Comparison of ENCODE assay signal across 24 mouse cellular contexts in the genomic region with DNA sequence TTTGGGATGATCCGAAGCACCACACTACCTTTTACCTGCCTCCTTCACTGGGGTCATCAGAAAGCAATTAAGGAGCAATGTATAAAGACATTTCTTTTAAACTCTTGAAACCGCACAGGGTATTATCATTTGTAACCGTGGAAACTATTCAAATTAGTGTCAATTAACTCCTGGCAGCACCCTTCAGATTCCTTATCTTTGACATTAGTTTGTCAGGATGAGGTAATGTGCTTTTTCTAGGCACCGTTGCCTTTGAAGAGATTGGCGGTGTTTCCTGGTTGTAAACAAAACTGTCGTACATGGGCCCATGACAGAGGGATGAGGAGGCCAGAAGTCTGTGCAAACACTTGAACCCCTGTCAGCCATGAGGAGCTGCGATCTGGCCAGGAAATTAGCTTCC.
A peak's percentile ranks its signal among the peaks of the same experiment; 100 is the strongest.
DNase-seq lines count a peak whose midpoint lies in the region; ATAC-seq lines count a peak whose summit lies in the region.
"Had no signal": no experiment of that assay in that cellular context is flagged by ENCODE, and none has a peak within 500 bp of the region (broad histone marks: within the 10 kb centered on the region; RNA-seq: fewer than 3 reads in every experiment).

No protein-coding gene starts in this region.

- peak; percentile 43; the same call in 1 of the 2 replicates for ATAC-seq in intestine, embryonic 14.5 days (replicated peaks; ENCODE audit: low FRiP score, low TSS enrichment, low read depth)
- ATAC-seq in intestine, embryonic 15.5 days: no peak
- ATAC-seq in embryonic facial prominence, embryonic 14.5 days (ENCODE audit: low read depth): no peak
- 0 out of 2 replicates have a peak, but pooled peaks have one; percentile 6 for ATAC-seq in megakaryocyte progenitor cell, adult 5-6 weeks (replicated peaks; ENCODE audit: poor library complexity)
- ATAC-seq: CD4-positive, CD25-positive, alpha-beta regulatory T cell, adult 4 months; hindbrain, embryonic 16.5 days; intestine, postnatal 0 days; midbrain, embryonic 16.5 days; Patski had no signal

- no peak for DNase-seq in heart, embryonic 10.5 days (ENCODE audit: low spot score)
- DNase-seq in heart, postnatal 4 days: no peak
- no peak for DNase-seq in intestine, embryonic 14.5 days (ENCODE audit: low spot score)
- no peak for DNase-seq in embryonic facial prominence, embryonic 14.5 days (ENCODE audit: low spot score)
- DNase-seq in gastrocnemius, postnatal 10 days: no peak
- DNase-seq: cerebellum, postnatal 10 days; gastrocnemius, adult 2 months; kidney, postnatal 25 days; layer of hippocampus, postnatal 36 days; retina, postnatal 1 day had no signal

- no peak overlapping the region for H3K4me3 ChIP-seq in heart, embryonic 10.5 days
- no peak overlapping the region for H3K4me3 ChIP-seq in intestine, embryonic 14.5 days (ENCODE audit: low read depth, low read length)
- H3K4me3 ChIP-seq in intestine, embryonic 15.5 days (replicated peaks): no peak overlapping the region
- H3K4me3 ChIP-seq in embryonic facial prominence, embryonic 14.5 days (ENCODE audit: low read depth, low read length): no peak overlapping the region
- H3K4me3 ChIP-seq: erythroblast, embryonic 14.5 days; forebrain, embryonic 12.5 days; gastrocnemius, adult 2 months; layer of hippocampus, adult 2 months; lung, embryonic 15.5 days; myocyte; neural tube, embryonic 13.5 days had no signal

- H3K9me3 ChIP-seq in heart, embryonic 10.5 days: no peaks in the 10 kb centered on the region
- H3K9me3 ChIP-seq in intestine, embryonic 14.5 days (ENCODE audit: control insufficient read depth, low read length): no peaks in the 10 kb centered on the region
- H3K9me3 ChIP-seq in intestine, embryonic 15.5 days: no peaks in the 10 kb centered on the region
- no peaks in the 10 kb centered on the region for H3K9me3 ChIP-seq in embryonic facial prominence, embryonic 14.5 days (ENCODE audit: control insufficient read depth, low read length)
- H3K9me3 ChIP-seq: forebrain, embryonic 12.5 days; lung, embryonic 15.5 days; neural tube, embryonic 13.5 days had no signal

- peaks cover 55% of the 10 kb centered on the region for H3K4me1 ChIP-seq in heart, embryonic 10.5 days
- peaks cover 14% of the 10 kb centered on the region for H3K4me1 ChIP-seq in intestine, embryonic 14.5 days (replicated peaks; ENCODE audit: control insufficient read depth, insufficient read depth, low read length)
- H3K4me1 ChIP-seq in intestine, embryonic 15.5 days (replicated peaks): 0 out of 2 replicates have a peak, but pooled peaks cover 5% of the 10 kb centered on the region
- peaks cover 18% of the 10 kb centered on the region for H3K4me1 ChIP-seq in embryonic facial prominence, embryonic 14.5 days (ENCODE audit: control insufficient read depth, insufficient read depth, low read length)

- WGBS in heart, embryonic 10.5 days: 27% methylated on average over 7 of the region's 7 CpGs
- 26% methylated on average over 7 of the region's 7 CpGs for WGBS in intestine, embryonic 14.5 days
- WGBS in intestine, embryonic 15.5 days: 30% methylated on average over 7 of the region's 7 CpGs
- 36% methylated on average over 7 of the region's 7 CpGs for WGBS in embryonic facial prominence, embryonic 14.5 days

- no peak overlapping the region for H3K4me2 ChIP-seq in intestine, embryonic 14.5 days (ENCODE audit: low read length)
- no peak overlapping the region for H3K4me2 ChIP-seq in intestine, embryonic 15.5 days (replicated peaks)
- H3K4me2 ChIP-seq in embryonic facial prominence, embryonic 14.5 days (ENCODE audit: low read depth, low read length): no peak overlapping the region
- H3K4me2 ChIP-seq: forebrain, embryonic 12.5 days; liver, embryonic 11.5 days; lung, embryonic 15.5 days; neural tube, embryonic 13.5 days had no signal

- peak overlapping the region; percentile 53 for H3K27ac ChIP-seq in heart, embryonic 10.5 days
- no peak overlapping the region for H3K27ac ChIP-seq in intestine, embryonic 14.5 days (ENCODE audit: low read depth)
- H3K27ac ChIP-seq in intestine, embryonic 15.5 days: no peak overlapping the region
- 0 out of 2 replicates have a peak overlapping the region, but pooled peaks have one; percentile 10 for H3K27ac ChIP-seq in embryonic facial prominence, embryonic 14.5 days (replicated peaks; ENCODE audit: low read depth, low read length)
- H3K27ac ChIP-seq: forebrain, embryonic 12.5 days; gastrocnemius, adult 2 months; layer of hippocampus, adult 2 months; lung, embryonic 15.5 days; neural tube, embryonic 13.5 days had no signal

- no peak overlapping the region for H3K9ac ChIP-seq in intestine, embryonic 14.5 days (ENCODE audit: low read length)
- no peak overlapping the region for H3K9ac ChIP-seq in intestine, embryonic 15.5 days
- H3K9ac ChIP-seq in embryonic facial prominence, embryonic 14.5 days (ENCODE audit: low read depth, low read length): no peak overlapping the region
- H3K9ac ChIP-seq: forebrain, embryonic 12.5 days; lung, embryonic 15.5 days; neural tube, embryonic 13.5 days had no signal

- peaks cover 11% of the 10 kb centered on the region; the same call in 1 of the 2 replicates for H3K36me3 ChIP-seq in heart, embryonic 10.5 days
- no peaks in the 10 kb centered on the region for H3K36me3 ChIP-seq in intestine, embryonic 14.5 days (ENCODE audit: control insufficient read depth, insufficient read depth, low read length)
- H3K36me3 ChIP-seq in intestine, embryonic 15.5 days: no peaks in the 10 kb centered on the region
- H3K36me3 ChIP-seq in embryonic facial prominence, embryonic 14.5 days (ENCODE audit: control insufficient read depth, insufficient read depth, low read length): no peaks in the 10 kb centered on the region
- H3K36me3 ChIP-seq: forebrain, embryonic 12.5 days; lung, embryonic 15.5 days; neural tube, embryonic 13.5 days had no signal

- H3K27me3 ChIP-seq in heart, embryonic 10.5 days (ENCODE audit: insufficient read depth, poor library complexity, severe bottlenecking): no peaks in the 10 kb centered on the region
- no peaks in the 10 kb centered on the region for H3K27me3 ChIP-seq in intestine, embryonic 14.5 days (replicated peaks; ENCODE audit: control insufficient read depth, insufficient read depth, low read length)
- no peaks in the 10 kb centered on the region for H3K27me3 ChIP-seq in intestine, embryonic 15.5 days (replicated peaks)
- no peaks in the 10 kb centered on the region for H3K27me3 ChIP-seq in embryonic facial prominence, embryonic 14.5 days (replicated peaks; ENCODE audit: control insufficient read depth, insufficient read depth, low read length)
- H3K27me3 ChIP-seq: forebrain, embryonic 12.5 days; neural tube, embryonic 13.5 days; Patski had no signal

Comparison
In these comparisons a context has a peak if more than half of its experiments do, and no peak if none do; other contexts are left out.
1. ATAC-seq: peak in intestine, embryonic 14.5 days (single experiment) and megakaryocyte progenitor cell, adult 5-6 weeks (single experiment); none in intestine, embryonic 15.5 days (single experiment) and embryonic facial prominence, embryonic 14.5 days (single experiment).
2. H3K27ac ChIP-seq: peak in heart, embryonic 10.5 days (single experiment) and embryonic facial prominence, embryonic 14.5 days (single experiment); none in intestine, embryonic 14.5 days (single experiment) and intestine, embryonic 15.5 days (single experiment).